Mouse (Mus musculus) neural tube, embryonic 15.5 days (tissue): ENCODE measurements around the gene M6pr. TPM values are rescaled to one million over a fixed set of nuclear protein-coding genes. Genes with fewer than 3 reads are reported as not detected.

Experiments
- ATAC-seq: fragments of 200-750 bp; cut with Nextera tagmentation; 2 replicates; pipeline ENCODE4 v1.8.0; 2017; ENCODE audit warnings: mild to moderate bottlenecking, moderate TSS enrichment, moderate library complexity; ENCODE audit not compliant: low FRiP score
- H3K27ac ChIP-seq: fragments of 300-500 bp; sonication (generic); replicated peaks from 2 replicates; pipeline ENCODE4 v1.5.1; 2015; ENCODE audit warnings: mild to moderate bottlenecking, inconsistent platforms
- H3K27me3 ChIP-seq: fragments of 300-500 bp; sonication (generic); replicated peaks from 2 replicates; pipeline ENCODE4 v1.6.1; 2015; ENCODE audit warnings: inconsistent platforms
- H3K36me3 ChIP-seq: fragments of 300-500 bp; sonication (generic); 2 replicates; pipeline ENCODE4 v1.6.1; 2015; ENCODE audit warnings: inconsistent platforms
- H3K4me1 ChIP-seq: fragments of 300-500 bp; sonication (generic); 2 replicates; pipeline ENCODE4 v1.6.1; 2015; ENCODE audit warnings: inconsistent platforms
- H3K4me2 ChIP-seq: fragments of 300-500 bp; sonication (generic); 2 replicates; pipeline ENCODE4 v1.6.1; 2015; ENCODE audit warnings: inconsistent platforms, mild to moderate bottlenecking, moderate library complexity
- H3K4me3 ChIP-seq: fragments of 300-500 bp; sonication (generic); replicated peaks from 2 replicates; pipeline ENCODE4 v1.5.1; 2015; ENCODE audit warnings: mild to moderate bottlenecking, inconsistent platforms
- H3K9ac ChIP-seq: fragments of 300-500 bp; sonication (generic); replicated peaks from 2 replicates; pipeline ENCODE4 v1.6.1; 2015; ENCODE audit warnings: mild to moderate bottlenecking, inconsistent platforms
- H3K9me3 ChIP-seq: fragments of 300-500 bp; sonication (generic); replicated peaks from 2 replicates; pipeline ENCODE4 v1.6.1; 2016; ENCODE audit warnings: inconsistent platforms
- WGBS: fragments of 180-500 bp; shearing (Covaris S2); methylation state at CpG from one replicate; pipeline ENCODE4 v1.1.7; 2015; ENCODE audit warnings: mixed read lengths; 5-methylcytosine and 5-hydroxymethylcytosine counted together
- polyA plus RNA-seq: library from polyadenylated mRNA; unstranded; fragments of >200 nt; fragmentation: Nextera tagmentation; extraction: Ambion mirVana; gene quantifications from 2 replicates; pipeline ENCODE4 v1.2.1, GENCODE M21; 2015

Gene M6pr
- polyA plus RNA-seq, 1 experiment from 2014 or later = 52.0 TPM

GRCm38 (mm10) chr6:122325361-122325975, 16.9 kb downstream of the M6pr start:
- no peaks in the 10 kb centered on the region for H3K27me3 ChIP-seq
- H3K4me1 ChIP-seq = no peaks in the 10 kb centered on the region
- H3K4me2 ChIP-seq = no peak overlapping the region
- 93% methylated on average over 6 of the region's 6 CpGs for WGBS
- no peak overlapping the region for H3K9ac ChIP-seq
- H3K27ac ChIP-seq = no peak overlapping the region
- no peaks in the 10 kb centered on the region for H3K9me3 ChIP-seq
- peaks cover 57% of the 10 kb centered on the region for H3K36me3 ChIP-seq
- H3K4me3 ChIP-seq = no peak overlapping the region
- no peak for ATAC-seq

- Histone ChIP-seq H3K36me3 (peaks cover 58% of the 10 kb centered on the region), H3K4me1 (peaks cover 10% of the 10 kb centered on the region), H3K9me3 (no peaks in the 10 kb centered on the region), H3K9ac (no peak overlapping the region), H3K27me3 (no peaks in the 10 kb centered on the region), H3K4me2 (no peak overlapping the region), H3K4me3 (no peak overlapping the region), H3K27ac (no peak overlapping the region)
- no peak for ATAC-seq
- 91% methylated on average over 13 of the region's 13 CpGs for WGBS
Measured at GRCm38 (mm10) chr6:122333081-122333612, 24.6 kb downstream of the M6pr start.

- Histone ChIP-seq H3K4me2 (no peak overlapping the region), H3K27me3 (no peaks in the 10 kb centered on the region), H3K36me3 (peaks cover 51% of the 10 kb centered on the region), H3K27ac (no peak overlapping the region), H3K9me3 (no peaks in the 10 kb centered on the region), H3K9ac (no peak overlapping the region), H3K4me1 (peaks cover 18% of the 10 kb centered on the region), H3K4me3 (no peak overlapping the region)
- 81% methylated on average over 7 of the region's 7 CpGs for WGBS
- no peak for ATAC-seq
Measured at GRCm38 (mm10) chr6:122334786-122335340, 26.3 kb downstream of the M6pr start.

- H3K4me3 ChIP-seq = no peak overlapping the region
- peak overlapping the region; percentile 19; the same call in 1 of the 2 replicates for H3K4me2 ChIP-seq
- peaks cover 26% of the 10 kb centered on the region for H3K4me1 ChIP-seq
- no peak for ATAC-seq
- H3K36me3 ChIP-seq = peaks cover 32% of the 10 kb centered on the region
- no peak overlapping the region for H3K9ac ChIP-seq
- no peak overlapping the region for H3K27ac ChIP-seq
- 46% methylated on average over 6 of the region's 6 CpGs for WGBS
- H3K9me3 ChIP-seq = no peaks in the 10 kb centered on the region
- H3K27me3 ChIP-seq = no peaks in the 10 kb centered on the region
Measured at GRCm38 (mm10) chr6:122337546-122337945, 29.0 kb downstream of the M6pr start.

- WGBS = under 1% methylated on average over 35 of the region's 51 CpGs
- peak; percentile 83 for ATAC-seq
- Histone ChIP-seq H3K9ac (peak overlapping the region; percentile 77), H3K4me1 (peaks cover 26% of the 10 kb centered on the region), H3K27me3 (no peaks in the 10 kb centered on the region), H3K36me3 (peaks cover 17% of the 10 kb centered on the region), H3K27ac (peak overlapping the region; percentile 97), H3K9me3 (no peaks in the 10 kb centered on the region), H3K4me3 (peak overlapping the region; percentile 75), H3K4me2 (peak overlapping the region; percentile 67)
Measured at GRCm38 (mm10) chr6:122339047-122339647, 30.6 kb downstream of the M6pr start.

GRCm38 (mm10) chr6:122339648-122340341, 31.3 kb downstream of the M6pr start:
- H3K4me1 ChIP-seq = peaks cover 26% of the 10 kb centered on the region
- no peaks in the 10 kb centered on the region for H3K27me3 ChIP-seq
- peak overlapping the region; percentile 72 for H3K4me2 ChIP-seq
- WGBS = 2% methylated on average over 50 of the region's 71 CpGs
- peak; percentile 91 for ATAC-seq
- peak overlapping the region; percentile 97 for H3K27ac ChIP-seq
- peak overlapping the region; percentile 77 for H3K9ac ChIP-seq
- no peaks in the 10 kb centered on the region for H3K9me3 ChIP-seq
- H3K36me3 ChIP-seq = peaks cover 11% of the 10 kb centered on the region
- H3K4me3 ChIP-seq = peak overlapping the region; percentile 75

- Histone ChIP-seq H3K9ac (peak within 1 kb of the TSS; percentile 77), H3K4me1 (peaks cover 26% of the 10 kb centered on the region), H3K27ac (peak within 1 kb of the TSS; percentile 97), H3K9me3 (no peaks in the 10 kb centered on the region), H3K27me3 (no peaks in the 10 kb centered on the region), H3K4me3 (peak within 1 kb of the TSS; percentile 75), H3K36me3 (peaks cover 8% of the 10 kb centered on the region), H3K4me2 (peak within 1 kb of the TSS; percentile 72)
- WGBS = under 1% methylated on average over 17 of the region's 17 CpGs
- ATAC-seq = peak; percentile 60
Measured at GRCm38 (mm10) chr6:122340349-122341000, 32.0 kb downstream of the M6pr start, which contains the start of gene Phc1. Gene Phc1, minus strand, starts transcription at chr6:122340561.

- H3K4me1 ChIP-seq = peaks cover 26% of the 10 kb centered on the region
- H3K27me3 ChIP-seq = no peaks in the 10 kb centered on the region
- ATAC-seq = no peak
- no peak overlapping the region for H3K9ac ChIP-seq
- peak overlapping the region; percentile 97 for H3K27ac ChIP-seq
- WGBS = 39% methylated on average over 7 of the region's 7 CpGs
- H3K4me2 ChIP-seq = peak overlapping the region; percentile 72
- H3K36me3 ChIP-seq = peaks cover 5% of the 10 kb centered on the region
- H3K9me3 ChIP-seq = no peaks in the 10 kb centered on the region
- H3K4me3 ChIP-seq = peak overlapping the region; percentile 75
Measured at GRCm38 (mm10) chr6:122341038-122341810, 32.7 kb downstream of the M6pr start.

- Histone ChIP-seq H3K4me3 (no peak overlapping the region), H3K9ac (no peak overlapping the region), H3K9me3 (no peaks in the 10 kb centered on the region), H3K4me2 (no peak overlapping the region), H3K27ac (no peak overlapping the region), H3K36me3 (no peaks in the 10 kb centered on the region), H3K27me3 (no peaks in the 10 kb centered on the region), H3K4me1 (peaks cover 24% of the 10 kb centered on the region)
- 16% methylated on average over 5 of the region's 5 CpGs for WGBS
- ATAC-seq = no peak
Measured at GRCm38 (mm10) chr6:122342125-122342524, 33.6 kb downstream of the M6pr start.

- Histone ChIP-seq H3K9me3 (no peaks in the 10 kb centered on the region), H3K36me3 (no peaks in the 10 kb centered on the region), H3K9ac (no peak overlapping the region), H3K4me1 (peaks cover 11% of the 10 kb centered on the region), H3K27ac (no peak overlapping the region), H3K27me3 (no peaks in the 10 kb centered on the region), H3K4me3 (no peak overlapping the region), H3K4me2 (no peak overlapping the region)
- 65% methylated on average over 10 of the region's 10 CpGs for WGBS
- no peak for ATAC-seq
Measured at GRCm38 (mm10) chr6:122343719-122344118, 35.2 kb downstream of the M6pr start.
